Mouse (Mus musculus): ENCODE data around the gene Asb7. TPM values are rescaled to one million over a fixed set of nuclear protein-coding genes. Genes with fewer than 3 reads are reported as not detected.
A peak's percentile ranks its signal among the peaks of the same experiment; 100 is the strongest.

The Asb7 gene
- total and polyA plus RNA-seq, 2 experiments from 2014 or later, result 11.1 to 17.5 TPM

GRCm38 (mm10) chr7:66667064-66667463 is 22.3 kb downstream of the Asb7 start:
- DNase-seq (ENCODE audit: low spot score) (no peak), ATAC-seq (ENCODE audit: low FRiP score) (no peak)
- no peak overlapping the region for H3K4me2 ChIP-seq (ENCODE audit: low read depth, low read length, poor library complexity, severe bottlenecking)
- H3K4me3 ChIP-seq (ENCODE audit: low read depth, low read length), result no peak overlapping the region
- TF ChIP-seq CTCF (IDR thresholded peaks at IDR 0.05), result no peak
- H3K4me1 ChIP-seq (ENCODE audit: insufficient read depth, low read length), result no peaks in the 10 kb centered on the region
- H3K9ac ChIP-seq (replicated peaks; ENCODE audit: low read length, poor library complexity, severe bottlenecking), result no peak overlapping the region
- H3K27ac ChIP-seq (ENCODE audit: low read depth, low read length), result no peak overlapping the region
- peaks cover 12% of the 10 kb centered on the region; the same call in 1 of the 2 replicates for H3K36me3 ChIP-seq (ENCODE audit: insufficient read depth, low read length)
- H3K9me3 ChIP-seq (ENCODE audit: low read length), result 0 out of 2 replicates have a peak, but pooled peaks cover 3% of the 10 kb centered on the region
- H3K27me3 ChIP-seq (ENCODE audit: insufficient read depth, low read length), result no peaks in the 10 kb centered on the region

GRCm38 (mm10) chr7:66663548-66663947 is 25.8 kb downstream of the Asb7 start:
- Histone ChIP-seq H3K9ac (replicated peaks; ENCODE audit: low read length, poor library complexity, severe bottlenecking) (no peak overlapping the region), H3K4me1 (ENCODE audit: insufficient read depth, low read length) (no peaks in the 10 kb centered on the region), H3K4me2 (ENCODE audit: low read depth, low read length, poor library complexity, severe bottlenecking) (no peak overlapping the region), H3K9me3 (ENCODE audit: low read length) (0 out of 2 replicates have a peak, but pooled peaks cover 3% of the 10 kb centered on the region), H3K27ac (ENCODE audit: low read depth, low read length) (no peak overlapping the region), H3K36me3 (ENCODE audit: insufficient read depth, low read length) (peaks cover 12% of the 10 kb centered on the region), H3K4me3 (ENCODE audit: low read depth, low read length) (no peak overlapping the region), H3K27me3 (ENCODE audit: insufficient read depth, low read length) (no peaks in the 10 kb centered on the region)
- ATAC-seq (ENCODE audit: low FRiP score) (no peak), DNase-seq (ENCODE audit: low spot score) (no peak)
- TF ChIP-seq CTCF (IDR thresholded peaks at IDR 0.05), result no peak
- 94% methylated on average over 3 of the region's 3 CpGs for WGBS

DNA sequence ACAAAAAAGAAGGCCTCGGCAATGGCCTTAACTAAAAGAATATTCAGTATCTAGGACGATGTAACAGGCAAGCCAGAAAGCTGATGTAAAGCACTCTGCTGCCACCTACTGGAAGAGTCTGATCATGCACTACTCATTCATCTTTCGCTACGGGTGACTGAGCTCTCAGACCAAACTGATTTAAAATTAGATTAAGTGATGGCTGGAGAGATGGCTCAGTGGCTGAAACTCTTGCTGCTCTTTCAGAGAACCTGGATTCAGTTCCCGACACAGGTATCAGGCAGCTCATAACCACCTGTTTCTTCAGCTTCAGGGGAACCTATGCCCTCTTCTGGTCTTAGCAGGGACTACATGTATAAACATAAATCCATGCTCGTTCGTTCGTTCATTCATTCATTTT is 27.8 kb downstream of the Asb7 start:
- no peaks in the 10 kb centered on the region for H3K27me3 ChIP-seq (ENCODE audit: insufficient read depth, low read length)
- H3K9me3 ChIP-seq (ENCODE audit: low read length), result no peaks in the 10 kb centered on the region
- WGBS, result 15% methylated on average over 8 of the region's 8 CpGs
- peaks cover 22% of the 10 kb centered on the region for H3K36me3 ChIP-seq (ENCODE audit: insufficient read depth, low read length)
- peak; percentile 90 for DNase-seq (ENCODE audit: low spot score)
- H3K4me2 ChIP-seq (ENCODE audit: low read depth, low read length, poor library complexity, severe bottlenecking), result peak overlapping the region; percentile 29; the same call in 1 of the 2 replicates
- no peaks in the 10 kb centered on the region for H3K4me1 ChIP-seq (ENCODE audit: insufficient read depth, low read length)
- no peak overlapping the region for H3K27ac ChIP-seq (ENCODE audit: low read depth, low read length)
- no peak overlapping the region for H3K9ac ChIP-seq (replicated peaks; ENCODE audit: low read length, poor library complexity, severe bottlenecking)
- H3K4me3 ChIP-seq (ENCODE audit: low read depth, low read length), result no peak overlapping the region
- TF ChIP-seq CTCF (IDR thresholded peaks at IDR 0.05), result peak; percentile 96
- ATAC-seq (ENCODE audit: low FRiP score), result peak; percentile 64; the same call in 1 of the 2 replicates

GRCm38 (mm10) chr7:66660972-66661371 is 28.4 kb downstream of the Asb7 start:
- H3K4me3 ChIP-seq (ENCODE audit: low read depth, low read length), result no peak overlapping the region
- H3K27ac ChIP-seq (ENCODE audit: low read depth, low read length), result no peak overlapping the region
- H3K4me1 ChIP-seq (ENCODE audit: insufficient read depth, low read length), result no peaks in the 10 kb centered on the region
- no peak for TF ChIP-seq CTCF (IDR thresholded peaks at IDR 0.05)
- H3K4me2 ChIP-seq (ENCODE audit: low read depth, low read length, poor library complexity, severe bottlenecking), result no peak overlapping the region
- DNase-seq (ENCODE audit: low spot score) (no peak), ATAC-seq (ENCODE audit: low FRiP score) (no peak)
- H3K27me3 ChIP-seq (ENCODE audit: insufficient read depth, low read length), result no peaks in the 10 kb centered on the region
- H3K9me3 ChIP-seq (ENCODE audit: low read length), result no peaks in the 10 kb centered on the region
- WGBS, result 83% methylated on average over 8 of the region's 8 CpGs
- H3K36me3 ChIP-seq (ENCODE audit: insufficient read depth, low read length), result peaks cover 25% of the 10 kb centered on the region
- no peak overlapping the region for H3K9ac ChIP-seq (replicated peaks; ENCODE audit: low read length, poor library complexity, severe bottlenecking)

DNA sequence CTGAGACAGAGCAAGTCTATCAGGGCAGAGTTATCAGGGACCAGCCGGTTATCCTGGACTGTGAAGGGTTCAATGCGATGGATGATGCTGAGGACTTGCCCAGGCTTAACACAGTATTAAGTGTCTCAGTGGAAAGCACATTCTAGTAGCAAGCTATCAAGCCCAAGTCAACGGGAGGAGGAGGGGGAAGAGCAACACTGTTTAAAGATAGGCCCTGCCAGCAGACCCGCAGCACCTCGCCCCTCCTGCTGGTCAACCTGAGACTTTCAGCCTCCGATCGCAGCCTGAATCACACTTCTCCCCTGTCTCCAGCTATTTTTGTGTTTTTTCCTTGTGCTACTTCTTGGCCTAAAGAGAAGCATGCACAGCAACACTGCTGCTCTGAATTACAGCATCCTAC is 29.1 kb downstream of the Asb7 start:
- peaks cover 25% of the 10 kb centered on the region for H3K36me3 ChIP-seq (ENCODE audit: insufficient read depth, low read length)
- H3K27me3 ChIP-seq (ENCODE audit: insufficient read depth, low read length), result no peaks in the 10 kb centered on the region
- H3K9ac ChIP-seq (replicated peaks; ENCODE audit: low read length, poor library complexity, severe bottlenecking), result no peak overlapping the region
- no peaks in the 10 kb centered on the region for H3K4me1 ChIP-seq (ENCODE audit: insufficient read depth, low read length)
- H3K9me3 ChIP-seq (ENCODE audit: low read length), result no peaks in the 10 kb centered on the region
- peak; percentile 34; the same call in 1 of the 2 replicates for TF ChIP-seq CTCF (IDR thresholded peaks at IDR 0.05)
- no peak overlapping the region for H3K4me2 ChIP-seq (ENCODE audit: low read depth, low read length, poor library complexity, severe bottlenecking)
- no peak overlapping the region for H3K27ac ChIP-seq (ENCODE audit: low read depth, low read length)
- H3K4me3 ChIP-seq (ENCODE audit: low read depth, low read length), result no peak overlapping the region
- WGBS, result 79% methylated on average over 7 of the region's 7 CpGs
- no peak for ATAC-seq (ENCODE audit: low FRiP score)
- no peak for DNase-seq (ENCODE audit: low spot score)

- Histone ChIP-seq H3K4me2 (ENCODE audit: low read depth, low read length, poor library complexity, severe bottlenecking) (no peak overlapping the region), H3K27ac (ENCODE audit: low read depth, low read length) (no peak overlapping the region), H3K4me3 (ENCODE audit: low read depth, low read length) (no peak overlapping the region), H3K9me3 (ENCODE audit: low read length) (no peaks in the 10 kb centered on the region), H3K27me3 (ENCODE audit: insufficient read depth, low read length) (no peaks in the 10 kb centered on the region), H3K36me3 (ENCODE audit: insufficient read depth, low read length) (peaks cover 29% of the 10 kb centered on the region), H3K4me1 (ENCODE audit: insufficient read depth, low read length) (no peaks in the 10 kb centered on the region), H3K9ac (replicated peaks; ENCODE audit: low read length, poor library complexity, severe bottlenecking) (no peak overlapping the region)
- DNase-seq (ENCODE audit: low spot score) (no peak), ATAC-seq (ENCODE audit: low FRiP score) (no peak)
- no peak for TF ChIP-seq CTCF (IDR thresholded peaks at IDR 0.05)
- 85% methylated on average over 9 of the region's 9 CpGs for WGBS
These were observed 33.9 kb downstream of the Asb7 start for GRCm38 (mm10) chr7:66655471-66655870.
